Mouse (Mus musculus) embryo, embryonic 11.5 days (tissue): ENCODE measurements around the gene Prkch.

Experiments used
- DNase-seq: peaks from one replicate; pipeline ENCODE4 v3.0.0-alpha.2; 2012; ENCODE audit warnings: low read depth, low spot score

Gene Prkch

GRCm38 (mm10) chr12:73794151-73794883 lies 209.7 kb downstream of the Prkch start:
- DNase-seq = no peak

- DNase-seq = no peak
Observed at GRCm38 (mm10) chr12:73799671-73800070, 215.1 kb downstream of the Prkch start.

GRCm38 (mm10) chr12:73800886-73801285 lies 216.3 kb downstream of the Prkch start:
- DNase-seq = no peak

GRCm38 (mm10) chr12:73801845-73802244 lies 217.2 kb downstream of the Prkch start:
- DNase-seq = no peak

- no peak for DNase-seq
Observed at GRCm38 (mm10) chr12:73802379-73803057, 217.9 kb downstream of the Prkch start.

GRCm38 (mm10) chr12:73803946-73804345 lies 219.3 kb downstream of the Prkch start:
- DNase-seq = no peak

- DNase-seq = no peak
Observed at GRCm38 (mm10) chr12:73805541-73805940, 220.9 kb downstream of the Prkch start.

GRCm38 (mm10) chr12:73806003-73806402 lies 221.4 kb downstream of the Prkch start:
- DNase-seq = no peak

GRCm38 (mm10) chr12:73807228-73807627 lies 222.6 kb downstream of the Prkch start:
- DNase-seq = no peak

- peak; percentile 36 for DNase-seq
Observed at GRCm38 (mm10) chr12:73810041-73810795, 225.6 kb downstream of the Prkch start.

- no peak for DNase-seq
Observed at GRCm38 (mm10) chr12:73810903-73811302, 226.3 kb downstream of the Prkch start.

- no peak for DNase-seq
Observed at GRCm38 (mm10) chr12:73812198-73812597, 227.6 kb downstream of the Prkch start.

GRCm38 (mm10) chr12:73813016-73813900 lies 228.7 kb downstream of the Prkch start:
- DNase-seq = no peak

- DNase-seq = no peak
Observed at GRCm38 (mm10) chr12:73814056-73814735, 229.6 kb downstream of the Prkch start.

GRCm38 (mm10) chr12:73814897-73815296 lies 230.3 kb downstream of the Prkch start:
- no peak for DNase-seq

- no peak for DNase-seq
Observed at GRCm38 (mm10) chr12:73815463-73815862, 230.9 kb downstream of the Prkch start.

GRCm38 (mm10) chr12:73815892-73816291 lies 231.3 kb downstream of the Prkch start:
- DNase-seq = no peak

- DNase-seq = no peak
Observed at GRCm38 (mm10) chr12:73816866-73817265, 232.3 kb downstream of the Prkch start.

GRCm38 (mm10) chr12:73818801-73819200 lies 234.2 kb downstream of the Prkch start:
- DNase-seq = no peak

- no peak for DNase-seq
Observed at GRCm38 (mm10) chr12:73821176-73821575, 236.6 kb downstream of the Prkch start.

GRCm38 (mm10) chr12:73822331-73822730 lies 237.7 kb downstream of the Prkch start:
- DNase-seq = no peak
